Mouse (Mus musculus): ENCODE data around the gene Anapc2.

Gene Anapc2

DNA sequence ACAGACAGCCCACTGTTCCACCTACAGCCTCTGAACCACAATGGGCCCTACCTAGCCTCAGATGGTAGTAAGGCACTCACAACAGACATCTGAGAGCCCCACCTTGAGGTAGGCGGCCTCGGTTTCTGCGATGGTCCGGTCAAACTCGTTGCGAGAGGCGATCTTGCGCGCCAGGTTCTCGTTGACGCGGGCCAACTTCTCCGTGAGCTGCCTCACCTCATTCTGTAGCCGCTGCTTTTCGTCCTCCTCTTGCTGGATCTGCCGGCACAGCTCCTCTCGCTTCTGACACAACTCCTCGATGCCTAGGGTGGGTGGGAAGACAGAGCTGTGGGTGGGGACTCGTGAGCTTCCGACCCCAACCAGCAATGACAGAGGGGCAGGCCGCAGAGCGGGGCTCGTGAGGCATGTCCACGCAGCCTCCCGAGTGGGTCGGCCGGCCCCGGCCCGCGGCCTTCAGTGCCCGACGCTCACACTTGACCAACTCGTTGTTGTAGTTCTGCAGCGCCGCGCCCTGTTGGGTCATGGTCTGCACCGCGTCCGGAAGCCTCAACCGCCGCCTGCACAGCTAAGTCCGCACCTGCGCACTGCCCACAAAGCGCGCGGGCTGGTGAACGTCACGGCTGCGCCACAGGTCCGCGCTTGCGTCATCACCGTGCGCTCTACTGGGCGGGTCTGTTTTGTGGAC, at the start of gene Anapc2, which contains the start of gene Ssna1:
TSS of gene Anapc2 (plus strand) at position 652 of the 685 bp plus-strand sequence.
TSS of gene Ssna1 (minus strand) at position 612 of the 685 bp plus-strand sequence.
- peak; percentile 97 for DNase-seq

DNA sequence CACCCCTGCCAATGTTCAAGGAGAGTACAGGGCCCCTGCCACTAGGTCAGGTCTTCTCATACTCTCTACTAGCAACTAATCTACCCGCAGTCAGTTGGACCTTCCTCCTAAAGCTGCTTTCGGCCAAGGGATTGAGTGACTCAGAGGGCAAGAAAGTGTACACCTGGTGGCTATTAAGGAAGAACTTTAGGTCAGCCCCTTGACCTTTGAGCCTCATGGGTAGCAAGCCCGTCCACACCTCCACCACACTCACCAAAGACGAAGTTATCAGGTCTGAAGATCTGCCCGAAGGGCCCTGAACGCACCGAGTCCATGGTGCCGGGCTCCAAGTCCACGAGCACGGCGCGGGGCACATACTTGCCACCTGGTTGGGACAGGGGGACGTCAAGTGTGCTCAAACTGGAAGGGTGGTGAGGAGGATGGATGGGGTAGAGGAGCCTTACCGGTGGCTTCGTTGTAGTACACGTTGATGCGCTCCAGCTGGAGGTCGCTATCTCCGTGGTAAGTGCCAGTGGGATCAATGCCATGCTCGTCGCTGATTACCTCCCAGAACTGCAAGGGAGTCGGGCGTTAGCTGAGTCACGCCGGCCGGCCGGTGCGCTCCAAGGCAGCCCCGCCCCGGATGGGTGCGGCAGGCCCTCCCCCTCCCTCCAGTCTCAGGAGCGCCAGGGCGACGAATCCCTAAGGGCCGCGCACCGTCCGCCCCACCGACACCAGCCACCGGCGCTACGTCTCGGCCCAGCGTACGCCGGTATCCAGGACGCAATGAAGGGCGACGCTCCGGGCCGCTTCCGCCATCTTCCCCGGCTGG, 48.4 kb upstream of the Anapc2 start:
- peak; percentile 82 for DNase-seq

DNA sequence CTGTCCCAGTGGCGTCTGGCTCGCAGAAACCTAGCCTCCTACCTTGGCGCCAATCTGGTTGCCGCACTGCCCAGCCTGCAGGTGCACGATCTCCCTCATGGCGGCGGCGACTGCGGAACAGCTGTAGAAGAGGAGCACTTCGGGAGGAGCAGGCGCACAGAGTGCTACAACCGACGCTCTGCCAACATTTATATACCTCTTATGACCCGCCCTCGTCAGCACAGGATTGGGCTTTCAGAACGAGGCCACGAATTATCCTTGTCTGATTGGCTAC, 47.8 kb upstream of the Anapc2 start, which contains the start of gene Tubb4b:
TSS of gene Tubb4b (minus strand) at position 211 of the 274 bp plus-strand sequence.
- DNase-seq = no peak

DNA sequence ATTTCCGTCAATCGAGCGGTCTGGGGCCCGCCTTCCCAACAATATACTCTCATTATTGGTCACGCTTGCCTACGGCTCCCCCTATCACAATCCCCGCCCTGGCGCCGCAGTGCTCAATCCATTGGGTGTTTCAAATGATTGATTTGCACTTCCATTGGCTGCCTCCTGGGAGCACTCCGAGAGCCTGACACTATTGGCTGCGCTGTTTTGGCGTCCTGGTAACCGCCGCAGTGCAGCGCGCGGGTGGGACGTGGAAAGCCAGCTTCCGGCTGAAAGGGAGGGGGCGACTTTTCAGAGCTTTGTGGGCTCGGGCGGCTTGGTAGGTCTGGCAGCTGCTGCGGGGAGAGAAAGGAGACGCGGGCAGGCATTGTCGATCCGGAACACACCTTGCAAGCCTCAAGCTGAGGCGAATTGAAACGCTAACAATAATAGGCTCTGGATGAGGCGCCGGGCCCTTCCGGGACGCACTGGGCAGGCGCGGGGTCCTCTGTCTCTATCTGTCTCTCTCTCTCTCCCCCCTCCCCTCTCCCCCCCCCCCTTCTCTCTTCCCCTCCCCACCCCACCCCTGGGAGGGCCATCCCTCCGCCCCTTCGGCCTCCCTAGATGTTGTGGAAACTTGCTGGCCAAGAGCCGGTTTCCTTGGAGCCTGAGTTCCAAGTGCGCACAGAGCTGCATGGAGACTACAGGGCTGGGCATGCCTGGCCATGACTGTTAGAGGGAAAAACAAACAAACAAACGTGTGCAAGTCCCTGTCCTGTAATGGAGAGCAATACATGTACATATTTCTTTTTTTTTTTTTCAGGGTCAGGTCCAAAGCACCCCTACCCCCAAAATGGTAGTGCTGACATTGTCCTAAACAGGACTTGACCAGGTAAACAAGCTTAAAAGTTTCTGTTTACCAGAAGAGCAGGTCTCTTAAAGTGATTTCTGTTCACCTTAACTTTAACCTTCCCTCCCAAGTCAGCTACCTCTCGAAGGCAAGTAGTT, 47.2 kb upstream of the Anapc2 start:
- DNase-seq = peak; percentile 97

DNA sequence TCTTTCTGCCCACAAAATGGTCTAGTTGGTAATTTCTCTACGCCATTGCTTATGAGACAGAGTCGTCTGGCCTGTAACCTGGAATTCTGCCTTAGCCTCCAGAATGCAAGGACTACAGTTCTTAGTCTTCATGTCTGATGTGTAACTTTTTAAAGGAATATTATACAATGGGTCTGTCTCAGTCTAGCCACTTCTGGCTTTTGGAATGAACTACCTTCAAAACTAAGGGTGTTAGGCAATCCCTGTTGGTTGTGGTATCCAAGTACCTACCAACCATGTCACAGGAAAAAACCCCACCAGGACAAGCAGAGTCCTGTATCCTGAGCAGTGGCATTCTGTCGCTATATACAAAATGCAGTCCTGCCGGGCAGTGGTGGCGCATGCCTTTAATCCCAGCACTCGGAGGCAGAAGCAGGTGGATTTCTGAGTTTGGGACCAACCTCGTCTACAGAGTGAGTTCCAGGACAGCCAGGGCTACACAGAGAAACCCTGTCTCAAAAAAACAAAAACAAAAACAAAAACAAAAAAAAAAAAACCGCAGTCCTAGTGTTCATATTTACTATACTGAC, 46.4 kb upstream of the Anapc2 start:
- DNase-seq = no peak

DNA sequence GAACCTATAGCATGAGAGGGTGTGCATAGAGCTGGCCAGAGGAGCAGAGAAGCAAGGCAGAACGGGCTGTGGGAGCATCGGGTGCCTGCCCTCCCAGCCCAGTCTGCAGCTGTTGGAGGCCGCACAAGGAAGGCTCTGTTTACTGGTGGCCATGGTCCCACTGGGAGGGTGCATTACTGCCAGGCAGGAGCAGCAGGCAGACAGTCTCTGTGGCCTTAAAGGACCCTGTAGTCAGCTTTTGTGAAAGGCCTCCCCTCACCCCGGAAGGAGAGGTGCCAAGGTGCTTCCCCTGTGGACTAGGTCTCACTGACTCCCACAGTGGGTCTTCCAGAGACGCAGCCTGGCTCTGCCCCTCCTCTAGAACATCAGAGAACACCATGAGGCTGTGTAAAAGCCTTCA, 45.4 kb upstream of the Anapc2 start:
- no peak for DNase-seq

DNA sequence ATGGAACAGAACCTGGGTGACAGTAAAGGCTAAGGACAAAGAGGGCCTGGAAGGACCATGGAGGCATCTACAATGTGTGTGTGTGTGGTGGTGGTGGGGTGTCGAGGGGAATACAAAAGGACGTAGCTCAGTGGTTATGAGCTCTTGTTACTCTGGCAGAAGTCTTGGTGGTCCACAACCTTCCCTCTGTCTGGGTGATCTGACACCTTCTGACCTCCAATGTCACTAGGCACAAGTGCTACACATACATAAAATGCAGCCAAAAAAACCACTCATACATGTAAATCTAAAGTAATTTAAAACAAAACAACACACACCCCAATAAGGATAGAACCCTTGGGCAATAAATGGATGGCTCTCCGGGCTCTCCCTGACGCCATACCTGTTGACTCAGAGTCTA, 44.9 kb upstream of the Anapc2 start:
- no peak for DNase-seq

DNA sequence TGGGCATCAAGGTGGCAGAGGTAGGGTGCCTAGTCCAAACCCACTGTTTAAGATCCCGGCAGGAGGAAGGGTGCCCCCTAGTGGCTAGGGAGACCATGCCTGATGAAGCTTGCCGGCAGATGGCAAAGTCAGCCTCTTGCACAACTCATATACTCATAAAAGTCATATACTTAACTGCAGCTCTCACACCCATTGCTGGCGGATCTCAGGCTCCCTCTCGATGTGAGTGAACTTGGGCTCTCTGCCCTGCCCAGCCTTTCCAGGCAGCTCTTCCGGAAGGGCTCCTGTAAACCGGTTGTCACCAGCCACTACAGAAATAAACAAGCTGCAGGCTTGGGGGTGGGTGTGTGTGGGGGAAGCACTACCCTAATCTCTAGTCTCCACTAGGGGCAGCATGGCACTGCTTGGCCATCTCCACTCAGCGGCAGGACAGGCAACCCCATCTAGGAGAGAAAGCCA, 43.8 kb upstream of the Anapc2 start:
- peak; percentile 88 for DNase-seq

DNA sequence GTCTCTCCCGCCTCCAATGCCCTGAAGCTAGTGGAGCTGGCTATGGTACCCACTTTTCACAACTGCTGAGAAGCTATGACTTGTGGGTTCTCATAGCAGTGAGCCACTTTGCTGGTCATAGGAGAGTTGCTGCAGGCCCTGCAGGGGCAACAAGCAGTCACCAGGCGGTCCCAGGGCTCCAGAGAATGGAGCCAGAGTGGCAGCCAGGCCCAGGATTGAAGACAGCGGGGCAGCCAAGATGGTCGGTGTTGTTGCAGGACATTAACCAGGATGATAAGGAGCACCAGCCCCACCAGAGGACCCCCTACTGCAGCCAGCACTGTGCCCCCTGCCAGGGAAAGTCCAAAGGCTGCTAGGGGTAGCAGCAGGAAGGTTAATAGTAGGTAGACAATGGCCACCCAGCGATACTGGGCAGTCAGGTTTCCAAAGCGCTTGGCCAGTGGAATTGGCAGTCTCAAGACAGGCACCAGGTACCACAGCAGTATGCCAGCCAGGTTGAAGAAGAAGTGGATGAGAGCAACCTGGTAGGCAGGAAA, 43.2 kb upstream of the Anapc2 start:
- no peak for DNase-seq

DNA sequence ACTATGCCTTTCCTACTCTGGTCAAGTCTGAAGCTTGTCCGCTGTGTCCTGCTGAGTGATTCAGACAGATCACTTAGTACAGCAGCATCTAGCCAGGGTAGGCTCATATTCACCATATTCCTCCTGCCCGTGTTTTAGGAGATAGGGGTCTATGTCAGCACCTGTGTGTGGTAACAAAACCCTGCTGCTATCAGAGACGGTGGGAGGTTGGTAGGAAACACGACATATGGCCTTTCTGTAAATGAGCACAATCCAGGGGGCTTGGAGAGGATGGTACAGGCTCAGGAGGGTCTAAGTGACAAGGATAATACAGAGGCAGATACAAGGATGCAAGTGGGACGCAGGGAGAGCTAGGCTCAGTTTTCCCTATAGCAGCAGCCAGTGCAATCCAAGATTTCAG, 42.7 kb upstream of the Anapc2 start:
- DNase-seq = no peak

DNA sequence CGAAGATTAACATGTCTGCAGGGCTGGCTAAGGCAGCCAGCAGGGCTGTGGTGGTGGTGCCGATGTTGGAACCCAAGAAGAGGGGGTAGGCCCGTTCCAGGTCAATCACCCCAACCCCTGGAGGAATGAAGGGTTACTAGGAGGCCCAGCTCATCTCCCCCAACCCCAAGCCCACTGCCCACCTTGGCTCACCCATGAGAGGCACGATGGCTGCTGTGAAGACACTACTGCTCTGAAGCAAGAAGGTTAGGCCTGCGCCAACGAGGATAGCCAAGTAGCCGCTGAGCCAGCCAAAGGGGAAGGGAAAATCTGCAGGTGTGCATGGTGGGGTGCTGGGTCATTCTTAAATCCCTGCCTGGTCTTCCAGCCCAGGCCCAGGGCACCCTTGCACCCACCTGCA, 41.7 kb upstream of the Anapc2 start:
- DNase-seq = no peak

DNA sequence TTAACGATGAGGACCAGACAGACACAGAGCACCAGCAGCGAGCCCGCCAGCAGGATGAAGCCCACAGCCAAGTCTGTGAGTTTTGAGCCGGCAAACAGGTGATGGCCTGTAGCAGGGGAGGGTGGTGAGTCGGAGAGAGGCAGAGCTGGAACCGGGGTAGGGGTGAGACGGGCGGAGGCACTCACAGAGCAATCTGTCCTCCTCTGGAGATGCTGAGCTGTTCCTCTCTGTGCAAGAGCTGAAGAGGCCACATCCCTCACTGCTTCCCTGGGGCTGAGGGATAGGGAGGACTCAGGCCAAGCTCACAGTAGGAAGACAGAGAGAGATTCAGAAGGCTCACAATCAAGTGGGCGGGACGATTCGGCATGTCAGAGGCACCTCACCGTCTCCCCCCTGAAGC, 41.2 kb upstream of the Anapc2 start:
- no peak for DNase-seq

DNA sequence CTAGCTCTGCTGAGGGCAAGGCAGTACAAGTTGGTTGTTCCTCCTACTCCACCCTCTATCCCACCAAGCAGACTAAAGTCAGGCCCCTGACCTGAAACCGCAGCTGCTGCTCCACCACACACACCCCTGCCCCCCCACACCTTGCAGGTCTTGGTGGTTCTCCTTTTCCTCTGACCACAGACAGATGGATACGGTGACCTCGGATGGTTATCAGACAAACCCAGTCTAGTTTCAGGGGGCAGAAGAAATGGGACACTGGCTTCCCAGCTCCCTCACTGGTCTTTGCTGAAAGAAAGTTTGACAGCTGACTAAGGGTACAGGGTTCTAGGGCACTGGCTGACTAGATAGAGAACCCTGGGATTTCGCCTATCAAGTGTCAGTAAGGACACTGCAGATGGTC, 38.9 kb upstream of the Anapc2 start:
- no peak for DNase-seq

DNA sequence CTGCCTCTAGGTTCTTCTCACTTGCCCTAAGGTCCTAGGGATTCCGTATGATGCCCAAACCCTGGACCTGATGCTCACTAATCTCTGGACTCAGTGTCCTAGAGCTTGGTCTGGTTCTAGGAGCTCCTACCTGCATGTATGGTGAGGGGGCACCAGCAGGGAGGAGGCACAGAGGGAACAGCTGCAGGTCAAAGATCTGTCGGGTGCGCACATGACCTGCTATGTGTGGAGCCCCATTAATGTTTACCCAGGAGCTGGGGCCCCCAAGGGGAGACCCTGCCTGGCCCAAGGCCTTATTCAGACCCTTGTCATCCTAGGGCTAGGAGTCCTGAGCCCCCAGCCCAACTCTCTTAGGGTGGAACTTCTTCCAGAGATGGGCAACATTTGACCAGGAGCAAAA, 38.2 kb upstream of the Anapc2 start, which contains the start of gene Slc34a3:
TSS of gene Slc34a3 (minus strand) at position 315 of the 400 bp plus-strand sequence.
- DNase-seq = no peak

DNA sequence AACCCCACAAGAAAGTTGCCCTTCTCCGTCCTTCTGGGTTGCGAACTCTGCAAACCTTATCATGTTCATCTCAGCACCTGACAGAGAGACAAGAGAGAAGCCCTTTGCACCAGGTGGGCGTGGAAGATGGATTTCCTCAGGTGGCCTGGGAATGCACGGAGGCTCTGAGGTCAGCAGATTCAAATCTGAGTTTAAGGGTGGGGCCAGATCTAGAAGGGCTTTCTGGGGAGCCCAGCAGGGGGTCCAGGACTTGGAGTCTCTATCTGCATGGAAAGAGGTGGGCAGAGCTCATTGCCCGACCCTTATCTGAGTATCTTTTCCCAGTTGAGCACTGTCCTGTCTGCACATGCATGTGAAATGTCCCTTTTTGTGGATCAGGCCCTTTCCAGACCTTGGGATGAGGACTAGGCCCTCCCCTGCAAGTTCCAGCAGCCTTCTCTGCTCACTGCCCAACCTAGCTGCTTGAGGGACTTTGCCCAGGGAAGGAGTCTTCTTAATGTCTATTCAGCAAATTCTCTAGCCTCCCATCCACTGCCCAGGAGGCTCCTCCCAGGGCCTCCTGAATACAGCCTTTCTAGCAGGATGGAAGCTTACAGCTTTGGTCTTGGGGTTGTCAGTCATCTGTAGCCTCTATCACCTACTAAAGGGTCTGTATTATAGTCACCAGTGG, 37.6 kb upstream of the Anapc2 start:
- no peak for DNase-seq

DNA sequence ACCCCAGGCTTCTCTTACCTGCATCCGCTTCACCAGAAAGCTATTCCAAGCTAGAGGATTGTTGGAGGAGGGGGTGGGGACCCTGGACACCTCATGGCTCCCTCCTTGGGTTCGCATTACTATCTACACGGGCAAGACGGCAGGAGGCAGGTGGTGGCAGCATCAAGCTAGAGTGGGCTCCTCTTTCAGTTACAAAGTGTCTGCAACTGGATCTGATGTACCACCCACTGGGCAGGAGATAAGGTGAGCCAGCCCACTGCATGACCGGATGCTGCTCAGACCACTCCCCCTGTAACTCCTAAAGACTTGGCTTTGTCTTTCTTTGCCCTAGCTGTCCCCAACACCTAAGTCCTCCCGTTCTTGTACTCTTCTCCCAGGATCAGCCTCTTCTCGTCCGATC, 35.7 kb upstream of the Anapc2 start, which contains the start of gene Rnf224:
TSS of gene Rnf224 (minus strand) at position 174 of the 400 bp plus-strand sequence.
- DNase-seq = no peak

DNA sequence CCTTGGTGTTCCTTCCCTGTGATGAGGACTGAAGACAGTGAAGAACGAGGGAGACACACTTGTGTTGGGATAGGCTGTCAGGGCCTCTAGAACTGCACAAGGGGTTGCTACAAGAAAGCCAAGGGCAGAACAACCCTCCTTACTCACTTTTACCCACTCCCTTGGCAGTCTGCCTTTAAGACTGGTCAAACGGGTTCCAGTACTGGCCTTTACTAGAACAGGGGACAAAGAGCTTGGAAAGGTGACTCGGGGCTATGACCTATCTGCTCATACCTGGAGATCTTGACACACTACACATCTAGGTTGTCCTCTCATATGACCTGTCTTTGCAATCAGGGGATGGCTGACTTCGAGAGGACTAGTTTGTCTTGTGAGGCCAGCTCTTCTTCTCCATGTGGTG, 34.8 kb upstream of the Anapc2 start:
- no peak for DNase-seq

DNA sequence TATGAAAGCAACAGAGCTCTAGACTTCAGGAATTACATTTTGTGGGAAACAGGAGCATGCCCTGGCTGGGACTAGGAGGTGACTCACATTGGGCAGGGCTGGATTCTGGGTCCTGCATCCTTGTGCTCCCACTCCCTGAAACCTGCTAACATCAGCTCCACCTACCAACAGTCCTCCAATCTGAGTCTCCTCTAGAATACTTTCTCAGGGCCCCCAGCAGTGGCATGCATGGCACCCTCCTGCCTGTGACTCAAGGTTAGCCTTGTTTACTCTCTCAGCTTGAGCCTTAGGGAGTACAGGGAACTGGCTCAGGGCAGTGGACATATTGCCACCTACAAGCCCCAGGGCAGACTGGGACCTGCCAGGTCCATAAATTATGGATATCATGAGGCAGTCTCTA, 34.2 kb upstream of the Anapc2 start:
- no peak for DNase-seq

DNA sequence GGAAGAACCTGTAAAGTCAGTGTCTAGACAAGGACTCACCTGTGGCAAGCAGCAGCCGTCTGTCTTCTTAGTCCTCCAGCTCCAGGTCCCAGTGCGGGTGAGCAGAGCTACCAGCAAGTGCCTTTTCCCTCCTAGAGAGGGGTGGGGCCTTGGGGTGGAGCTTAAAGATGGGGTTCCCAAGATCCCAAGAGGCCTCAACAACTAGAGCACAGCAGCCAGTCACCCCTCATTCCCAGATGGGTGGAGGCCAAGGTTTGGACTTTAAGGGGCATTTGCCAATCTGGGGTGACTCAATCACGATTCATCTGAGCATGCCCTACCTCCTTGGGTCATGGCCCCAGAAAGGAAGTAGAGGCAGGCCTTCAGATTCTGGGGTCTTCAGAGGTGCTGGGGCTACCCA, 32.5 kb upstream of the Anapc2 start:
- DNase-seq = no peak

DNA sequence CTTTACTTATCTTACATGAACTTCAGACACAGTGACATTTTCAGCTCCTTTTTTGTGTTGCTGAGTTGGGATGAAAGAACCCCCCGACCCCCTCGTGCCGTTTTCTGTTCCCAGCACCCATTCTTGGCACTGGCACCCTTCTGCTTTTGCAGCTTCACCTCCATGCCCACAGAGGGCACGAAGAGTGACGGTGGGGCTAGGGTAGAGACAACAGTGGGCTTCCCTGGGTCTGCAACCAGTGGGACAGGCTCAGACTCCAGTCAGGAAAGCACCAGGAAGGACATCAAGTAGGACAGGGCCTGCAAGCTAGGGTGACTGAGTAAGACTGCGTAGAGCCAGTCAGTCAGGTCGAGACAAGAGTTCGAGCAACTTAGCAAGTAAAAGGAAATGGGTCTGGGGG, 32.0 kb upstream of the Anapc2 start:
- no peak for DNase-seq

DNA sequence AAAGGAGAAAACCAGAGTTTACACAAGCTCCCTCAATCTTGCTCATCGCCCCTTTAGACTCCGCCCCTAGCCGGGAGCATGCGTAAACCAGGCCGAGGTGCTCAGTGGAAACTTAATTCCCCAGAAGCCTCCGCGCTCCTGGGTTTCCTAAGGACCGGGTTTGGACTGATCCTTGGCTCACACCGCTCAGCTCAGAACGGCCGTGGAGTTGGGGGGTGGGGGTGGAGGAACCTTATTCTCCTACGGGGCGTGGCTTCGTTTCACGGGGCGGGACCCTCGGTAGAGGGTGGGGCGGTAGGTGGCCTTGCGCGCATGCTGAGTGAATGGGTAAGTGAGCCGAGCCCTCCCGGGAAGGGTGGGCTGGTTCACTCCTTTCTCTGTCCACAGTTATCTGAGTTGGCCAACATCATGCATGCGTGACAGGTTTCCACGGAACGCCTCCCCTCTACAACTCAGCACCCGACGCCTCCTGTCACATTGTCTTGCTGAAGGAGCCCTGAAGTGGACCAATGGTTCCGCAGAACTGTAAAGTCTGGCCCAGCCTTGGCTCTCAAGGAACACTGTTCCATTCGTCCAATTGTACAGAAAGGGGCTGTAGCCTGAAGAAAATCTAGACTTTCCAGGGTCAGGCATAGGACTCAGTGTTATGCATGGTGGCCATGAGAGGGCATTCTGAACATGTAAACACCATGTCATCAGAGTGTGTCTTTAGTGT, 31.4 kb upstream of the Anapc2 start:
- peak; percentile 43 for DNase-seq

All from thymus, postnatal 25 days (tissue).